Comparison of ENCODE assay signal across 14 mouse cellular contexts in the genomic region with DNA sequence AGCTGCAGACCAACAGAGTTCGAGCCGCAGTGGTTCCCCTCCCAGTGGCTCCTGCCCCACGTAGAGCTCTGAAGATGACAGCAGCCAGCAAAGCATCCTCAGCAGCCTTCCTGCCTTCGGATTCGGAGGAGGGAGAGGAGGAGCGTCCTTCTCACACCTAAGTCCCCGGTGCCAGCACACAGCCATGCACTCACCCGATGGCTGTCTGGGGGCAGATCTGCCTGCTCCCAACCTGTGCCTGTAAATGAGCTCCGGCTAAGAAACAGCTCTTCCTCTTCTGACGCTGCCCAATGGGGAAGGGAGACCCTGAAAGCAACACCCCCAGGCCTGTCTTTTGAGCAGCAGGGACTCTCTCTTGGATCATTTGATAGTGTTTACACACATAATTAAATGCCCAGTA.
"Had no signal": no experiment of that assay in that cellular context is flagged by ENCODE, and none has a peak within 500 bp of the region (broad histone marks: within the 10 kb centered on the region; RNA-seq: fewer than 3 reads in every experiment).

No protein-coding gene starts in this region.

- DNase-seq: kidney, adult 18-20 months; kidney, postnatal 10 days; kidney, postnatal 4 days; lung, adult 2 months; lung, postnatal 36 days; right cerebral cortex, postnatal 4 days; spleen, adult 18-20 months; thymus, adult 18-20 months; thymus, postnatal 14 days had no signal

- H3K9ac ChIP-seq: limb, embryonic 12.5 days; midbrain, embryonic 12.5 days had no signal

- H3K4me2 ChIP-seq: limb, embryonic 12.5 days; midbrain, embryonic 12.5 days had no signal

- H3K36me3 ChIP-seq: midbrain, embryonic 12.5 days had no signal

- H3K9me3 ChIP-seq: limb, embryonic 12.5 days; midbrain, embryonic 12.5 days had no signal

- ATAC-seq: lung, postnatal 0 days; midbrain, embryonic 16.5 days had no signal

- H3K4me3 ChIP-seq: layer of hippocampus, adult 2 months; limb, embryonic 12.5 days; midbrain, embryonic 12.5 days had no signal

- H3K27ac ChIP-seq: layer of hippocampus, adult 2 months; midbrain, embryonic 12.5 days had no signal
